Mouse (Mus musculus): Measurements from ENCODE around the gene Plpp7.

The Plpp7 gene

DNA sequence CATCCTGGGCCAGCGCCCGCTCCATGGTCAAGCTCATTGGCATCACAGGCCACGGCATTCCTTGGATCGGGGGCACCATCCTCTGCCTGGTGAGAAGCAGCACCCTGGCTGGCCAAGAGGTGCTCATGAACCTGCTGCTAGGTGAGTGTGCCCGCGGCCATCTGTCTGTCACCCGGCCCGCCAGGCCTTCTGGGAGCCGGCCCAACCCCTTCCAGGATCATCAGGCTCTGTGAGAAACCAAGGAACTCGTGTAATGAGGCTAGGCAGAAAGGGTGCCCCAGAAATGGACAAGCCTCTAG lies 743 bp downstream of the Plpp7 start:
- WGBS, result 62% methylated on average over 10 of the region's 10 CpGs

GRCm38 (mm10) chr2:32102944-32103343 lies 7.6 kb downstream of the Plpp7 start:
- 70% methylated on average over 5 of the region's 5 CpGs for WGBS

DNA sequence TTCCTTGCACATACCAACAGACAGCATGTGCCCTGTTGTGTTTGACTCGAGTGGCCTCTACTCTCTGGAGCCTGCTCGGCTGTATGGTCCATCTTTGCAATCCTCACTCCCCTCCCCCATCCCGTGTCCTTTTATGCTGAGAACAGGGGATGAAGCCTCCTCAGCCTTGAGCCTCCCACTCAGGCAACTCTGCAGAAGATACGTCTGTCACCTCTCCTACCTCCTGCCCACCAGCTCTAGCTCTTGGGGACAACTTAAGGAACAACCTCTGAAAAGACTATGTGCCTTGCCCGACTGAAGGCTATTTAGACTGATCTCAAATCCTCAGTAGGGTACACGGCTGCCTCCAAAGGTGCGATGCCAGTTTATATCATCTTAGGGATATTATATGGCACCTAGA lies 8.2 kb downstream of the Plpp7 start:
- WGBS, result 54% methylated on average over 7 of the region's 7 CpGs

- 63% methylated on average over 7 of the region's 7 CpGs for WGBS
Measured at GRCm38 (mm10) chr2:32104122-32104521, 8.8 kb downstream of the Plpp7 start.

- 56% methylated on average over 16 of the region's 16 CpGs for WGBS
Measured at GRCm38 (mm10) chr2:32105117-32105913, 10.0 kb downstream of the Plpp7 start.

DNA sequence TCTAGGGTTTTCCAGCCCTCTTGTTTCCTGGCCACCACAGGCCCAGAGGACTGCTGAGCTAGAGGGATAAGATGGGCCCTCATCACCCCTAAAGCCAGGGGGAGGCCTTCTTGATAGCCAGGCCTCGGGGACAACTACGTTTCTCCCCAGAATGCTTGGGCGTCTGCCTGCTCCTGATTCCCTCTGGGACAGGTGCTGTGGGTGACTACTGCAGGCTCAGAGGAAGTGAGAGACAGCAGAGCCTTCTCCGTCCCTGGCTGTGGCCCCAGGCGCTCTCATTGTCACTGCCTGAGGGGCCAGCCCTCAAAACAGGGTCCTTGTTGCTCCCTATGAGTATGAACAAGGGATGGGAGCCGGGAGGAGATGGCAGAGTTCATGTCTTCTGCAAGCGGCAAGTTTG lies 10.6 kb downstream of the Plpp7 start:
- 85% methylated on average over 7 of the region's 7 CpGs for WGBS

GRCm38 (mm10) chr2:32111268-32111667 lies 15.9 kb downstream of the Plpp7 start:
- WGBS, result 39% methylated on average over 1 of the region's 1 CpGs

GRCm38 (mm10) chr2:32112548-32112947 lies 17.2 kb downstream of the Plpp7 start:
- WGBS, result 48% methylated on average over 2 of the region's 2 CpGs

DNA sequence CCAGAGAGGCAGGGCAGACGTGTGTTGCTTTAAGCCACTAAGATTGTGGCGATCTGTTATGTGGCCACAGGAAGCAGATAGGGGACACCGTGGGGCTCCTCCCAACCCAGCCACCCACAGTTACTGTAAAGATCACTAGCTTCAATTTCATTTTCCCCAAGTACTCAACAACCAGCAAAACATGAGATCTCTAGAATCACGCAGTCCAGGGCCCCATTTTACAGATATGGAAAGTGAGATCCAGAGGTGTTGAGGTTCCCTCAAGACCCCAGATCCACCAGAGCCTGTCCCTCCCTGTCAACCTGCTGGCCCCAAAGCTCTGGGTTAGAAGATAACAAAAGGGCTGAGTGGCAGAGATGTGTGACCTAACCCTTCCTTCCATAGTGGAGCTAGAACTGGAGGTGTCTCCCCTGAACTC lies 20.5 kb downstream of the Plpp7 start:
- WGBS, result 89% methylated on average over 4 of the region's 4 CpGs

DNA sequence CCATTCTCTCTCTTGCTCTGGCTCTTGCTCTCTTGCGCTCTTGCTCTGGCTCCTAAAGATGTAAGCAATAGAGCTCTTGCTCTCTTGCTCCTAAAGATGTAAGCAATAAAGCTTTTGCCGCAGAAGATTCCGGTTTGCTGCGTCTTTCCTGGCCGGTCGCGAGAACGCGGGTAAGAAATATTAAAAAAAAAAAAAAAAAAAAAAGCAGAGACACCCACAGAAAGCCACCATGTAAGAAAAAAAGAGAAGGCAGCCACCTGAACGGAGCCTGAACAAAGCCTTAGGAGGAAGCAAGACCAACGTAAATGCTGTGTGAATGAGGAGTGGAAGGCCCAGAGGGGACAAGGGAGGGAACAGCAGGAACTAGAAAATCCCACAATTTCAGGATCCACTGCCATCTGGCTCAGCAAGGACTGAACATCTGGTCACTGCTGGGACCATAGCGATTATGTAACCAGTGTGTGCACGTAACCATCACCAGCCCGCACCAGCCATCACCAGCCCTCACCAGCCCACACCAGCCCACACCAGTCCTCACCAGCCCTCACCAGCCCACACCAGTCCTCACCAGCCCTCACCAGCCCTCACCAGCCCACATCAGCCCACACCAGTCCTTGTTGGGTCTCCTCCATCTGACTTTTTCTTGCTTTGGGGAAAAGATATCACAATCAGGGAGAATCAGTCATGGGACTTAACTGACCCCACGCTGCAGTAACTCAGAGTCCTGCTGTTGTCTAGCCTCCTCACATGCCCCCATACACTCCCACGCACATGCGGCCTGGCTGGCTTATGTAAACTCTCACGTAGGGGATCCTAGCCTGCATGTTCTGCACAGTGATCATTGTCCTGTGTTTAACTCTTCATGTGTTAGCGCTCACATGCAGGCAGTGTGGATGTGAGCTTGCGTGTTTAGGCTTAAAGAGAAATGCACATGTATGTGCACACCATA lies 24.7 kb downstream of the Plpp7 start:
- 79% methylated on average over 20 of the region's 20 CpGs for WGBS

GRCm38 (mm10) chr2:32121150-32121549 lies 25.8 kb downstream of the Plpp7 start:
- 73% methylated on average over 5 of the region's 5 CpGs for WGBS

- 88% methylated on average over 2 of the region's 2 CpGs for WGBS
Measured at GRCm38 (mm10) chr2:32121785-32122184, 26.5 kb downstream of the Plpp7 start.

DNA sequence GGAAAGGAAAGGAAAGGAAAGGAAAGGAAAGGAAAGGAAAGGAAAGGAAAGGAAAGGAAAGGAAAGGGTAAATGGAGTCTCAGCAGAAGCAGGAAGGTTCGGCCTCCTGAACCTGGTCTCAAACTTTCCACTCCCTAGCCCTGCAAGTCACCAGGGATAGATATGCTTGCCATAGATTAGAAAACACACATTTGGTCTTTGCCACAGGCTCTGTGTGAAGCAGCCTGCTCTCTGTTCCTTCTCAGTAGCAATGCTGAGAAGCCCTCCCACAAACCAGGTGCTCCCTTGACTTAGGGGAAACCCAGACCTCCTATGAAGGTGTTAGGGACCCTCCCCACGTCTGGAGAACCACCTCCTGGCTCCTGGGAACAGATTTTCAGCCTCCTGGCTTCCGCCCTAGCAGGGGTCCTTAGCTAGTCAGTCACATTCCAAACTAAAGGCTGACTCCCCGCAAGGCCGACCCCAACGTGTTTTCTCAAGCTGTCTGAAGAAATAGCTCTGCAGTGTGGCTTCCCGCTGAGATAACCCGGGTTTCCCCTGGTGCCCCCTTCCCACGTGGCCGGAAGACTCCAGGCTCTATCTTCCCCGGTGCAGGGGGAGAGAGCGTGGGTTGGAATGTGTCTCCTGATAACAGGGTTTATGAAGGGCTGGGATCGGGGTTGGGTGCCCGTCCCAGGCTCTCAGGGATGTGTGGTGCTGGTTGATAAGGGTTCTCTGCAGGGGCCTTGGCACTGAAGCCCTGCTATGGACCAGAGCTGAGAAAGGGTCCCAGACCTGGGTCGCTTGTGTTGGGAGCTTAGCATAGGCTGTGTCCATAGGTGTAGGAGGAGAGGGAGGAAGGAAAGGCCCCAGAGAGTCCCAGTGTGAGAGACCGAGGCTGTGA lies 32.6 kb downstream of the Plpp7 start:
- 54% methylated on average over 16 of the region's 16 CpGs for WGBS

DNA sequence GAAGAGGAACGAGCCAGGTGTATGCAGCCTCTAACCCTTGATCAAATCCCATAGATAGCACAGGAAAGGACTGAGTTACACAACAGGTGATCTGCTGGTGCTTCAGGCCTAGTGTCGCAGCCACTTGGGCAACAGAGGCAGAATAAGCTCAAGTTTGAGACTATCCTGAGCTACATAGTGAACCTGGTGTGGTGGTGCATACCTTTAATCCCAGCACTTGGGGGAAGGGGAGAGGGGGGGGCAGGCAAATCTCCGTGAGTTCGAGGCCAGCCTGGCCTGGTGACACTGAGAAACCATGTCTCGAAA lies 33.2 kb downstream of the Plpp7 start:
- WGBS, result 90% methylated on average over 5 of the region's 5 CpGs

DNA sequence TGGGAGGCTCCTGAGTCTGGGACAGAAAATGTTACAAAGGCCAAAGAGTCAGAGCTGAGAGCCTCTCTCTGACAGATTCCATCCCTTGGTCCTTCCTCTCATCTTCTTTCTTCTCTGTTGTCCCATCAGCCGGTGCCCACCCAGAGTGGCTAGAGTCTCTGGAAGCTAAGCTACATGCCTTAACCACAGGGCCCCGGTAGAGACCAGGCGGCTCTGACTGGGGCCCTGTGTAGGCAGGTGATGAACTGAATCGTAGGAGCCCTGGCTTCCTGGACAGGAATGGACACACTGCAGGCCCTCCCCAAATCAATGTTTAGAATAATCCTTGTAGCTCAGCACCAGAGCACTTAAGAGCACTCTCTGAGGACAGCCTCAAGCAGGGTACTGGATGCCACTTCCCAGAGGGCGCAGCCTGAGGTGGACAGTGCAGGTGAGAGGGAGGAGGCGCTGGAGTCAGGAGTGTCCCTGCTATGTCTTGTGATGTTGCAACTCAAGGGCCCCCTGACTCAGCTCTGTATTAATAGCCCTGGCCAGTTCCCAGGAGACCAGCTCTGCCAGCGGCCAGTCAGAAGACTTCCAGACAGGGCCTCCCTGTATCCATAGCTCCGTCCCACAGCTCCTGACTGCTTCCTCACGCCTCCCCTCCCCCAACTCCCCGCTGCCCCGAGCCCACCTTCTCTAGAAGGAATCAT lies 34.2 kb downstream of the Plpp7 start:
- WGBS, result 74% methylated on average over 11 of the region's 11 CpGs

GRCm38 (mm10) chr2:32130435-32130834 lies 35.1 kb downstream of the Plpp7 start:
- WGBS, result 28% methylated on average over 6 of the region's 6 CpGs

DNA sequence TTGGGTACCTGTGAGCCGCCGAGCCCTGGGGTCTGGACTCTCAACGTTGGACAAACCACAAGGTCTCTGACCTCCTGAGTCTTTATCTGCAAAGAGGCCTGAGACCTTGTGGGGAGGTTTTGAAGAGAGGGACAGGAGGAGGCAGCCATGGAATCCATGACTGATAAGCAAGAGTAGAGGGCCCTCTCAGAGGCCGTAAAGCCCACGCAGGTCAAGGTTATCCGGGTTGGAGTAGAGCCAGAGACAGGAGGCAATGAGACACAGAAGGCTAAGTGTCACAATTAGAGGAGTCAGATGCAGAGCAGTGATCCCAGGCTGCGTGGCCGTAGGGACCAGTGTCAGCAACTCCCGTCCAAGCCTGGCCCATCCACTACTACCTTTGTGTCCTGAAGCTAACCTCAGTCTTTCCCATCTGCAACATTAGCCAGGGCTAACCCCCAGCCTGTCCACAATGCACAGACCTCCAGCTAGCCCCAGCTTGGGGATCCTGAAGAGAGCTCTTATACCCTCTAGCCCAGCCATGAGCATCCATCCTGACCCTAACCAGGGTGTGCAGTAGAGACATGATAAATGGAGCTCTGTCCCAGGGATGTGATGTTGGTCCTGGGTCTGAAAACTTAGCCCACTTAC lies 36.0 kb downstream of the Plpp7 start:
- WGBS, result 91% methylated on average over 9 of the region's 9 CpGs

GRCm38 (mm10) chr2:32131866-32132566 lies 36.7 kb downstream of the Plpp7 start:
- WGBS, result 73% methylated on average over 6 of the region's 6 CpGs

DNA sequence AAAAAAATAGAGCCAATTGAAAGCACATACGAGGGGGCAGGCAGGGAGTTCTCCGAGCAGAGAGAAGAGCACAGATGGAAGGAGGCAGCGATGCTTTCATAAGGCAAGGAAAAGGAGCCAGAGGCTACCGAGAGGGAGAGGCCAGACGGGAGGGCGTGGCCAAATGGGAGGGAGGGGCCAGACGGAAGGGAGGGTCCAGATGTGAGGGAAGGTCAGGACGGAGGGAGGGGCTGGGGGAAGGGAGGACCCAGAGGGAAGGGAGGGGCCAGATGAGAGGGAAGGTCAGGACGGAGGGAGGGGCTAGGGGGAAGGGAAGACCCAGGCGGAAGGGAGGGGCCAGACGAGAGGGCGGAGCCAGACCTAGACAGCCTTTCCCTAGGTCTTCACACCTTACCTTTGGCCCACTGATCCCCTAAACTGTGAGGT lies 37.3 kb downstream of the Plpp7 start:
- WGBS, result 4% methylated on average over 12 of the region's 12 CpGs

DNA sequence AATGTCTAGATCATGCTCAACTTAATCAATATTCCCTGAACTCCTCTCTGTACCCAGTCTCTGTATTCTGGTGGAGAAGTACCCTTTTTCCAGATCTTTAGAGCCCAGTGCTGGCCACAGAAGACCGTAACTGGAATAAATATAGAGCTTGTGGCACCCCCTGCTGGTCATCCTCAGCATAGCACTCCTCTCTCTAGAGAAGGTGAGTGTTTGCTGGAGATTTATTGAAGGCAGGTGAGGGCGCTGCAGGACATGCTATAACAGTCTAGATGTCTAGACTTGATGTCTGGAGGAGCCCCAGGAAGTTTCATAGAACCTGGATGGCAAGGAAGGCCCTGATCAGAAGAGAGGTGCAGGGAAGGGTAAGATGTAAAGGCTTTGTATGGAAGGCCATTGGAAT lies 38.7 kb downstream of the Plpp7 start:
- WGBS, result 4% methylated on average over 2 of the region's 2 CpGs
